Mouse (Mus musculus) heart, adult 8-10 months (tissue): ENCODE data around the gene Taar7a. TPM values are rescaled to one million over a fixed set of nuclear protein-coding genes. Genes with fewer than 3 reads are reported as not detected.

Experiments
- DNase-seq: peaks from one replicate; pipeline ENCODE4 v3.0.0; 2022; ENCODE audit warnings: low spot score
- total RNA-seq, 4 experiments: library from RNA; stranded (reverse); gene quantifications; 2 replicates each; pipeline ENCODE4 v1.2.4; 2022

Gene Taar7a
- total RNA-seq, 4 experiments from 2014 or later = not detected

DNA sequence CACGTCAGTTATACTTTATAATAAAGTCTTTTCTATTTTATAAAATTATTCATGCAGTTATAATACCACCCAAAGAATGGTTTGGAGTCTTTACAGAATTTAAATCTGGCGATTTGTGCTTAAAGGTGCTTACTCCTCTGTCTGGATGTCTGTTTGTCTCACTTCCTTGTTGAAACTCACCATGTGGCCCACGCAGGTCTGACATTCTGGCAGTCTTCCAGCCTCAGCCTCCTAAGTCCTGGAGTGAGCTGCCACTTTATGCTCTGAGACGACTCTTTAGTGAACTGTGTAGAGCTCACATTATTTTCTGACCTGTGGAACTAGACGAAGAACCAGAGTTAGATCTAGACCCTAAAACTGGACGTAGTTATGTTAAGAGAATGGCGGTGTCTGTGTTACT, 45.3 kb downstream of the Taar7a start:
- no peak for DNase-seq

DNA sequence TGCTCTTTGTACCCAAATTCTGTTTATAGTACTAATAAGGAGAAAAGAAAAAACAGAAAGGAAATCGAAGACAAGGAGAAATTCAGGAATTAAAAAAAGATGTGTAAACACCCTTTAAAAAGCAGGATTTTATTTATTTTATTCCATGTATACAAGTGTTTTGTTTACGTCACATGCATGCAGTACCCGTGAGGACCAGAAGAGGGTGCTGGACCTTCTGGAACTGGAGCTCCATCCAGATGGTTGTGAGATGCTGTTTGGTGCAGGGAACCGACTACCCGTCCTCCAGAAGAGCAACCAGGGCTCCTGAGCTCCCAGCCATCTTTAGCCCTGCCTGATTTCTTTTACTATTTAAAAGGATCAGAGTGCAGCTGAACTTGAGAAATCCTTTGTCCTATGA, 50.8 kb downstream of the Taar7a start:
- DNase-seq = no peak

Other genes with a start within 250 kb of the Taar7a start
- gene Rps12, start 206.2 kb downstream of the Taar7a start, total RNA-seq = 100 to 1,000 TPM; 143 to 253 (median 212) TPM
- gene Slc18b1, start 196.5 kb downstream of the Taar7a start, total RNA-seq = 10 to 100 TPM in 1 of 4 experiments, 1 to 10 TPM in 3; 6.2 to 10.7 (median 7.9) TPM
- gene Vnn3, start 142.0 kb downstream of the Taar7a start, total RNA-seq = under 1 TPM in 3 of 4 experiments, not detected in 1; 0.12 to 0.34 (median 0.16) TPM
- under 1 TPM; 0.25 to 0.72 (median 0.35) TPM for gene Vnn1, start 98.8 kb downstream of the Taar7a start, total RNA-seq
- not detected for gene Taar1, start 73.1 kb downstream of the Taar7a start, total RNA-seq
- not detected for gene Taar2, start 54.9 kb downstream of the Taar7a start, total RNA-seq
- gene Taar3, start 43.9 kb downstream of the Taar7a start, total RNA-seq = not detected
- gene Taar4, start 33.0 kb downstream of the Taar7a start, total RNA-seq = not detected
- gene Taar5, start 22.8 kb downstream of the Taar7a start, total RNA-seq = not detected
- gene Taar6, start 7.8 kb downstream of the Taar7a start, total RNA-seq = not detected
- not detected for gene Taar7b, start 6.5 kb upstream of the Taar7a start, total RNA-seq
- not detected for gene Taar7d, start 33.7 kb upstream of the Taar7a start, total RNA-seq
- gene Taar7e, start 44.1 kb upstream of the Taar7a start, total RNA-seq = not detected
- gene Taar7f, start 56.0 kb upstream of the Taar7a start, total RNA-seq = not detected
- gene Taar8a, start 83.0 kb upstream of the Taar7a start, total RNA-seq = not detected
- gene Taar8b, start 98.8 kb upstream of the Taar7a start, total RNA-seq = not detected
- not detected for gene Taar8c, start 108.4 kb upstream of the Taar7a start, total RNA-seq
- gene Taar9, start 116.1 kb upstream of the Taar7a start, total RNA-seq = not detected
- 10 to 100 TPM; 41.3 to 54.2 (median 48.0) TPM for gene Stx7, start 155.8 kb upstream of the Taar7a start, total RNA-seq
- gene Moxd1, start 230.0 kb upstream of the Taar7a start, total RNA-seq = under 1 TPM in 3 of 4 experiments, not detected in 1; 0.16 to 0.24 (median 0.19) TPM